Mouse (Mus musculus): ENCODE data around the gene Gmeb2.

The Gmeb2 gene

GRCm38 (mm10) chr2:181274639-181275038, 13.2 kb downstream of the Gmeb2 start:
- DNase-seq (ENCODE audit: low spot score): no peak

GRCm38 (mm10) chr2:181273829-181274228, 14.0 kb downstream of the Gmeb2 start:
- no peak for DNase-seq (ENCODE audit: low spot score)

DNA sequence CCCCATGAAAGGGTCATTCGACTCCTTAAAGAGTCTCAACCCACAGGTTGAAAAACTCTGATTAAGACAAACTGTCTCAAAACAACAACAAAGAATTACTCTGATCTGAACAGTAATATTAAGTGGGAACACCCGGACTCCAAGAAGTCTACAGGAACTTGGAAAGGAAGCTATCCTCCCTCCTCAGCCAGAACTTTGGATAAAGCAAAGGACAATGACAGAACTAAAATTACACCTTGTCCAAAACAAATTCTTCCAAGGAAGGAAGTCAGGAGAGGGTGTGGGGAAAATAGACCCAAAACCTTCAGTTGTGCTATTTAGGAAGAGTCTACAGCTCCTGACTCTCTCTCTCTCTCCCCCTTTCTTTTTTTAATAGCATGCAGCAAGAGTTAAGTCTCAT, 15.7 kb downstream of the Gmeb2 start:
- no peak for DNase-seq (ENCODE audit: low spot score)

- DNase-seq (ENCODE audit: low spot score): no peak
Observed at GRCm38 (mm10) chr2:181266839-181267238, 21.0 kb downstream of the Gmeb2 start.

DNA sequence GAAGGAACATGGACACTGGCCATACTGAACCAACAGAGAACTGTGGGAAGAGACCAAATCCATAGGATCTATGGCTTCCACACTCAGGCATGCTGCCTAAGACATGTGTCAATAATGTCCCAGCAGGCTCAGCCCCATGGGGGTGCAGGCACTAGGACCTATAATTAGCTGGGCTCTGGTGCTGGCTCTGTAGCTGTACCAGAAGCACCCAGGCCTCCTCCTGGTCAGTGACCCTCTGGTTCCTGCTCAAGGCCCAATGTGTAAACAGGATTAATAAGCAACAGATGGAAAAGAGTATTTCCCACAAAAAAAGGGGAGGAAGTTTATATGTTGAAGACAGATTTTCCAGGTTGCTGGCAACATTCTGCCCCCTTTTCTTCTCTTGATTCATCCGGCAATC, 34.6 kb downstream of the Gmeb2 start:
- DNase-seq (ENCODE audit: low spot score): no peak

DNA sequence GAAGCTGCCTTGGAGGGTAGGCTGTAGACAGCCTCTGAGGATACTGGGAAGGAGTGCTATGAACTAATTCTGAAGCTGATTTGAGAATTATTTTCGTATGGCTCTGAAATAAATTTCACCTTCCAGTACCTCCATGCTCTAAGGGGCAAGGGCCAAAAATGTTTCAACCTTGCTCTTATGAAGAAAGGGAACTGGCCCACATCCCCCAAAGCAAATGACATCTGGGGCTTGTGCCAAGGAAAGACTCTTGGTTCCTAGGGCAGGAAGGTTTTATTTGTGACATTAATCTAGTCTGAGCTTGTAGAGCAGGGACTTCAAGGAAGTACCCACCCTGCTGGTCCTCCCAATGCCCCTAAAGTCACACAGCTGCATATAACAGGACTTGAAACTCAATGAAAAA, 36.0 kb downstream of the Gmeb2 start:
- no peak for DNase-seq (ENCODE audit: low spot score)

DNA sequence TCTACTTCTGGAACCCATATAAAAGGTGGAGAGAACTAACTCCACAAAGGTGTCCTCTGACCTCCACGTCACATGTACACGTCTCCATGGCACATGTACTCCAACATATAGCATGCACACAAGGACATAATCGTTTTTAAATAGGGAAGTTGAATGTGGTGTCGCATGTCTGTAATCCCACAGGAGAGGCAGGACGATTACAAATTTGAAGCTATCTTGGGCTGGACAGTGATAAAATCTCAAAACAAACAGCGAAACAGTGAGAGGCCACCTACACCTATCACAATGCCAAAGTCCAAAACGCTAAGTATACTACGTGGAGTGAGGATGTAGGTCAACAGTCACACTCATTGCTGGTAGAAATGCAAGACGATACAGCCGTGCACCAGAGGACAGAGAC, 38.6 kb downstream of the Gmeb2 start:
- no peak for DNase-seq (ENCODE audit: low spot score)

- DNase-seq (ENCODE audit: low spot score): no peak
Observed at GRCm38 (mm10) chr2:181245031-181245430, 42.8 kb downstream of the Gmeb2 start.

DNA sequence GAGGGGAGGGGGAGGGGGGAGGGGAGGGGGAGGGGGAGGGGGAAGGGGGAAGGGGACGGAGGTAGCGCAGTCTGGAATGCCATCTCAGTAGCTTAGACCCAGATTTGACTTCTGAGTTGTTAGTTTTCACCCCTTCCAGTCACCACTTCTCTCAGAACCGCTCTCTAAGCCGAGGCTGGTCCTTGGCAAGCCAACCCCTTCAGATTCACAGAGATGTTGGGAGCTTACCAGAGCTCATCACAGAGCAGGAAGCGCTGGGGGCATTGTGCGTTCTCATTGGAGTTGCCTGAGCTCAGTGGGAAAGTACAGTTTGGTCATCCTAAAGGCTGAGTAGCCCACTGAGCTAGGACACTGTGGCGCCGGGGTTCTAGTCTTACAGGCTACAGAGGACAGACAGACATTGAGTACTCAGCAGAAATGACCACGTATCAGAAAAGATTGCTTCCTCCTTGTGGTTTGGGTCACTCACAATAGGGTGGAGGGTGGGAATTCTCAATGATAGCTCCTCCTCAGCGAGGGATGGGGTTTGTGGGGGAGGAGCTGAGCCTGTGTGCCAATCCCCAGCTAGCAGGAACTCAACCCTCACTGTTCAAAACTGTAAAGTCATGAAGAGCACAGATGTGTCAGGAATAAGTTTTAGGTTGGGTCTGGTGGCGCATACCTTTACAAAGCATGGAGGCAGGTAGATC, 44.0 kb downstream of the Gmeb2 start:
- peak; percentile 10 for DNase-seq (ENCODE audit: low spot score)

- no peak for DNase-seq (ENCODE audit: low spot score)
Observed at GRCm38 (mm10) chr2:181242314-181242665, 45.5 kb downstream of the Gmeb2 start.

DNA sequence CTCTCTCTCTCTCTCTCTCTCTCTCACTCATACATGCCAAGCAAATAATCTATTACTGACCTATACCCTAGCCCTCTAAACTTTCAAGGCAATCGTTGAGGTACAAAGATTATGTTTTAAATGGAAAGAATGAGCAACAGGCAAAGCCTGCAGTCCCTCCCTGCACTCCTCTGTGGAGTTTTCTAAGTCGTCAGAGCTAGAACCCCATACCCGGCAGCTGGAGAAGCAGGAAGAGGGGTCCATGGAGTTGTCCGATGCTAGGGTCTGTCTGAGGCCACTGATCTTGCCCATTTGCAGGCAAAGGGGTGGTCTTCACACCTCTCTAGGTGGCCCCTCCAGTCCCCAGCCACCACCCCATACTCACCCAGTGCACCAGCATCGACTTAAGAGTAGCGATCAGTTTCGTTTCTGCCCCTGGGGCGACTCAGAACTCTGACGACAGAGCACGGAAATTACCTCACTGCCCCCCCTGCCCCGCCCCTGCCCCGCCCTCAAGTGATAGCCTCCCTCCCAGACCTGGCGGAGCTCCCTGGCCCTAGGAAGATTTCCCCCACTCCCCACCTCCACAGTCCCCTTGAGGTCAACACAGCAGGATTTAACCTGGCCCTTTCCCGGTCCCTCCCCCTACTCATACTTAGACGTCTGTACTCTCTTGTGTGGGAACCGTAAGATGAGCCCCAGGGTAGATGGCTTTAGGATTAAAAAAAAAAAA, 46.1 kb downstream of the Gmeb2 start, which contains the start of gene Helz2:
Gene Helz2, minus strand, starts transcription at position 426 of the 712 bp plus-strand sequence.
- peak; percentile 31 for DNase-seq (ENCODE audit: low spot score)

GRCm38 (mm10) chr2:181240806-181241440, 46.9 kb downstream of the Gmeb2 start:
- DNase-seq (ENCODE audit: low spot score): no peak

GRCm38 (mm10) chr2:181239261-181239660, 48.6 kb downstream of the Gmeb2 start:
- DNase-seq (ENCODE audit: low spot score): no peak

- DNase-seq (ENCODE audit: low spot score): no peak
Observed at GRCm38 (mm10) chr2:181238861-181239260, 49.0 kb downstream of the Gmeb2 start.

DNA sequence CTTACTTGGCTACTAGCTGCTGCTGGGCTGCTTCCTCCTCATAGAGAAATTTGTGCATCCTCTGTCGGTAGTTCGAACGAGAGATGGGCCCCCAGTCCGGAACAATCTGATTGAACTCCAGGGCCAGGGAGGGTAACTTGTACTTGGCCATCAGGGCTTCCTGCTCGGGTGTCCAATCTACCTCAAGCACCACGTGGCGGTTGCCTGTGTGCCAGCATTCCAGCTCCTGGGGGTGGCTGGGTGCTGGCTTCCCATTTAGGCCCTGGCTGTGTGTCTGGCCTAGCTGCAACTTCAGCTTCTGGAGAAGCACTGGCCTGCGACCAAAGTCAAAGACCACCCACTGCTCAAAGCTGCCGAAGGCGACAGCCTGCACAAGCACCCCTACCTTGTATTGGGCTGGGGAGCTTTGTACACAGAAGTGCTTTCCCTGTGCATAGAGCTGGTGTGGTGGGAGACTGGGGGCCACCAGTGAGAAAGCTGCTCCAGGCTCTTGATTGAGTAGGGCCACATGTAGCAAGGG, 49.7 kb downstream of the Gmeb2 start:
- DNase-seq (ENCODE audit: low spot score): no peak

GRCm38 (mm10) chr2:181237251-181238014, 50.4 kb downstream of the Gmeb2 start:
- DNase-seq (ENCODE audit: low spot score): no peak

- DNase-seq (ENCODE audit: low spot score): no peak
Observed at GRCm38 (mm10) chr2:181235681-181236566, 51.9 kb downstream of the Gmeb2 start.

DNA sequence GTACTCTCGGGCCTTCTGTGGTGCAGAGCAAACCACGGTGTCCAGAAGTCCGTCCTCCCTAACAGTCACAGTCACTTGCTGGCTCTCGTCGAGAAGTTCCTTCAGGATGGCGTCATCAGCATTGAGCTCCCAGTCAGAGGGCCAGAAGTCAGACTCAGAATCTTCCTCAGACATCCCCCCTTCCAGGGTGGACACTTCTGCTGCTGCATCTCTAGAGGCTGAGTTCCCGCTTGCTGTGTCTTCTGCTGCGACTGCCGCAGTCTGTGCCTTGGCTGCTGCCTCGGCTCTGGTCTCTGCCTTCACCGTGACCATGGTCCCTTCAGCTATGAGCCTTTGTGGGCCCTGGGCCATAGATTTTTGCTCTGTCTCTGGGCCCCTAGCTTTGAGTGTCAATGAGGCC, 53.2 kb downstream of the Gmeb2 start:
- DNase-seq (ENCODE audit: low spot score): no peak

DNA sequence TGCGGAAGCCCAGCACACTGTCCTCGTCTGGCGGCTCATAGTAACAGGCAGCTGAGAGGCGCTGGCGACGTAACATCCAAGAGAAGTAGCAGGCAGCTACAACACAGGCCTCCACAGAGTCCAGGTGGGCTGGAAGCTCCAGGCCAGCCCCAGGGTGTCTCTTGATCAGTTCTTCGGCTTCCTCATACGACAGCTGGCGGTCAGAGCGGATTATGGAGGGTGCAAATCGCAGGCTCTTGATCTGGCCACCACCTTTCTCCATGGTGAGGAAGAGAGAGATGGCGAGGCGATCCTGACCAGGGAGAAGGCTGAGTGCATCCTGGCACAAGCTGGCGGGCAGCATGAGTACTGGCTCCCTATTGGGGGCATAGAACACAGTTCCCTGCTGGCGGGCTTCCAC, 54.4 kb downstream of the Gmeb2 start:
- DNase-seq (ENCODE audit: low spot score): no peak

- no peak for DNase-seq (ENCODE audit: low spot score)
Observed at GRCm38 (mm10) chr2:181231171-181231570, 56.7 kb downstream of the Gmeb2 start.

- DNase-seq (ENCODE audit: low spot score): no peak
Observed at GRCm38 (mm10) chr2:181228335-181228734, 59.5 kb downstream of the Gmeb2 start.

All from embryo, embryonic 10.5 days (tissue).